Mouse (Mus musculus) E14TG2a.4 (cell line): ENCODE results near the gene 4922502D21Rik.

Experiments
- H3K27me3 ChIP-seq: 2 replicates; pipeline ENCODE4 v1.6.1; 2014; ENCODE audit warnings: low read length, control low read depth; ENCODE audit not compliant: insufficient read depth
- H3K36me3 ChIP-seq: 2 replicates; pipeline ENCODE4 v1.6.1; 2014; ENCODE audit warnings: low read length, control low read depth; ENCODE audit not compliant: insufficient read depth
- H3K4me1 ChIP-seq: replicated peaks from 2 replicates; pipeline ENCODE4 v1.6.1; 2014; ENCODE audit warnings: low read depth, low read length, control low read depth
- H3K4me3 ChIP-seq: replicated peaks from 2 replicates; pipeline ENCODE4 v1.5.1; 2014; ENCODE audit warnings: mild to moderate bottlenecking, low read length
- H3K9me3 ChIP-seq: 2 replicates; pipeline ENCODE4 v1.6.1; 2014; ENCODE audit warnings: low read length, control low read depth
- CTCF ChIP-seq: conservative IDR thresholded peaks from 2 replicates; pipeline ENCODE4 v1.5.1; 2014; ENCODE audit warnings: low read length
- NANOG ChIP-seq: IDR thresholded peaks from 2 replicates; pipeline ENCODE4 v1.6.1; 2014; ENCODE audit warnings: borderline replicate concordance, low read length, mixed read lengths
- POU5F1 ChIP-seq: IDR thresholded peaks from 2 replicates; pipeline ENCODE4 v1.6.1; 2014; ENCODE audit warnings: low read length, borderline replicate concordance

The 4922502D21Rik gene

GRCm38 (mm10) chr6:129276483-129276882, 55.1 kb downstream of the 4922502D21Rik start:
- Histone ChIP-seq H3K9me3 (no peaks in the 10 kb centered on the region), H3K4me1 (no peaks in the 10 kb centered on the region), H3K4me3 (no peak overlapping the region), H3K27me3 (no peaks in the 10 kb centered on the region), H3K36me3 (no peaks in the 10 kb centered on the region)
- no peak for TF ChIP-seq CTCF
- TF ChIP-seq POU5F1 = no peak

GRCm38 (mm10) chr6:129275624-129276203, 55.9 kb downstream of the 4922502D21Rik start:
- Histone ChIP-seq H3K27me3 (no peaks in the 10 kb centered on the region), H3K4me1 (no peaks in the 10 kb centered on the region), H3K9me3 (no peaks in the 10 kb centered on the region), H3K36me3 (no peaks in the 10 kb centered on the region), H3K4me3 (no peak overlapping the region)
- TF ChIP-seq POU5F1 (no peak), CTCF (no peak), NANOG (no peak)

GRCm38 (mm10) chr6:129275220-129275619, 56.4 kb downstream of the 4922502D21Rik start, which contains the start of gene Cd69:
Cd69 (minus strand) TSS chr6:129275436.
- Histone ChIP-seq H3K36me3 (no peaks in the 10 kb centered on the region), H3K9me3 (no peaks in the 10 kb centered on the region), H3K4me1 (no peaks in the 10 kb centered on the region), H3K27me3 (no peaks in the 10 kb centered on the region), H3K4me3 (no peak within 1 kb of the TSS)
- TF ChIP-seq NANOG (no peak), CTCF (no peak), POU5F1 (no peak)

- H3K27me3 ChIP-seq = no peaks in the 10 kb centered on the region
- no peak for TF ChIP-seq POU5F1
- TF ChIP-seq NANOG = no peak
- H3K4me1 ChIP-seq = no peaks in the 10 kb centered on the region
- H3K36me3 ChIP-seq = no peaks in the 10 kb centered on the region
- no peak overlapping the region for H3K4me3 ChIP-seq
- no peaks in the 10 kb centered on the region for H3K9me3 ChIP-seq
These were observed 57.1 kb downstream of the 4922502D21Rik start for GRCm38 (mm10) chr6:129274476-129274875.

GRCm38 (mm10) chr6:129273662-129274061, 57.9 kb downstream of the 4922502D21Rik start:
- Histone ChIP-seq H3K36me3 (no peaks in the 10 kb centered on the region), H3K4me3 (no peak overlapping the region), H3K4me1 (no peaks in the 10 kb centered on the region), H3K9me3 (no peaks in the 10 kb centered on the region), H3K27me3 (no peaks in the 10 kb centered on the region)
- TF ChIP-seq NANOG (no peak), POU5F1 (no peak), CTCF (no peak)
